16 mouse cellular contexts compared by ENCODE assay signal in genomic region chr14:20565256-20566021, GRCm38 (mm10). TPM values are rescaled to one million over a fixed set of nuclear protein-coding genes. Genes with fewer than 3 reads are reported as not detected.
A peak's percentile ranks its signal among the peaks of the same experiment; 100 is the strongest.
DNase-seq lines count a peak whose midpoint lies in the region; ATAC-seq lines count a peak whose summit lies in the region.
"Had no signal": no experiment of that assay in that cellular context is flagged by ENCODE, and none has a peak within 500 bp of the region (broad histone marks: within the 10 kb centered on the region; RNA-seq: fewer than 3 reads in every experiment).

No protein-coding gene starts in this region.

- H3K9ac ChIP-seq in neural tube, embryonic 15.5 days (replicated peaks): no peak overlapping the region
- H3K9ac ChIP-seq: embryonic facial prominence, embryonic 12.5 days; forebrain, embryonic 13.5 days had no signal

- no peaks in the 10 kb centered on the region for H3K4me1 ChIP-seq in neural tube, embryonic 15.5 days
- H3K4me1 ChIP-seq: embryonic facial prominence, embryonic 12.5 days; forebrain, embryonic 13.5 days; limb, embryonic 10.5 days had no signal

- no peaks in the 10 kb centered on the region for H3K27me3 ChIP-seq in neural tube, embryonic 15.5 days (replicated peaks)
- H3K27me3 ChIP-seq: embryonic facial prominence, embryonic 12.5 days; forebrain, embryonic 13.5 days had no signal

- H3K36me3 ChIP-seq in neural tube, embryonic 15.5 days: peaks cover 58% of the 10 kb centered on the region

- no peak overlapping the region for H3K4me3 ChIP-seq in neural tube, embryonic 15.5 days (replicated peaks)
- H3K4me3 ChIP-seq: embryonic facial prominence, embryonic 12.5 days; erythroblast, embryonic 14.5 days; forebrain, embryonic 13.5 days; limb, embryonic 10.5 days had no signal

- DNase-seq in lung, postnatal 25 days (ENCODE audit: low spot score): peak; percentile 1
- no peak for DNase-seq in lung, postnatal 10 days
- DNase-seq in layer of hippocampus, adult 11-12 months (ENCODE audit: low spot score): no peak
- no peak for DNase-seq in urinary bladder, adult 18-20 months (ENCODE audit: low spot score in 2 of 2)
- DNase-seq: cerebellum, adult 9-11 months; midbrain, embryonic 14.5 days had no signal

- H3K9me3 ChIP-seq in neural tube, embryonic 15.5 days (replicated peaks): no peaks in the 10 kb centered on the region
- H3K9me3 ChIP-seq: embryonic facial prominence, embryonic 12.5 days; forebrain, embryonic 13.5 days; G1E; limb, embryonic 10.5 days had no signal

- 82% methylated on average over 9 of the region's 9 CpGs for WGBS in neural tube, embryonic 15.5 days

- H3K4me2 ChIP-seq in neural tube, embryonic 15.5 days: no peak overlapping the region
- H3K4me2 ChIP-seq: embryonic facial prominence, embryonic 12.5 days; forebrain, embryonic 13.5 days; liver, embryonic 11.5 days had no signal

- ATAC-seq in common myeloid progenitor, adult 5-6 weeks (replicated peaks; ENCODE audit: low read depth, poor library complexity, severe bottlenecking): peak; percentile 96
- peak; percentile 69 for ATAC-seq in megakaryocyte-erythroid progenitor cell, adult 5-6 weeks (replicated peaks; ENCODE audit: low FRiP score, low TSS enrichment, poor library complexity, severe bottlenecking)
- no peak for ATAC-seq in neural tube, embryonic 15.5 days (ENCODE audit: low FRiP score)
- ATAC-seq: forebrain, embryonic 13.5 days had no signal

- no peak overlapping the region for H3K27ac ChIP-seq in neural tube, embryonic 15.5 days (replicated peaks)
- H3K27ac ChIP-seq: embryonic facial prominence, embryonic 12.5 days; forebrain, embryonic 13.5 days; limb, embryonic 10.5 days; macrophage had no signal

RNA-seq across cellular contexts. Expression of gene Ppp3cb, which starts 19.1 kb away (rescaled TPM):
- total RNA-seq in common myeloid progenitor, adult 5-6 weeks (2017): 55.1 and 94.1 TPM in 2 replicates
- 114 and 135 TPM in 2 replicates for total RNA-seq in megakaryocyte-erythroid progenitor cell, adult 5-6 weeks (2014; fragmentation: Nextera tagmentation)
- total RNA-seq in megakaryocyte-erythroid progenitor cell, adult 5-6 weeks (2017): 60.1 and 69.9 TPM in 2 replicates
- 79.9 and 89.5 TPM in 2 replicates for polyA plus RNA-seq in neural tube, embryonic 15.5 days (2015; fragmentation: Nextera tagmentation; extraction: Ambion mirVana)
